Comparison of ENCODE assay signal across 27 mouse cellular contexts in genomic region chrX:57707932-57708331, GRCm38 (mm10).
DNase-seq lines count a peak whose midpoint lies in the region; ATAC-seq and TF ChIP-seq lines count a peak whose summit lies in the region.
"Had no signal": no experiment of that assay in that cellular context is flagged by ENCODE, and none has a peak within 500 bp of the region (broad histone marks: within the 10 kb centered on the region; RNA-seq: fewer than 3 reads in every experiment).

No protein-coding gene starts in this region.

- ATAC-seq in hindbrain, postnatal 0 days = no peak
- no peak for ATAC-seq in embryonic facial prominence, embryonic 11.5 days (replicated peaks; ENCODE audit: insufficient number of reproducible peaks, low FRiP score, low TSS enrichment, low read depth)
- ATAC-seq: intestine, embryonic 15.5 days had no signal

- 41% methylated on average over 7 of the region's 7 CpGs for WGBS in hindbrain, embryonic 10.5 days
- 47% methylated on average over 7 of the region's 7 CpGs for WGBS in hindbrain, postnatal 0 days
- WGBS in embryonic facial prominence, embryonic 11.5 days = 31% methylated on average over 7 of the region's 7 CpGs

- H3K36me3 ChIP-seq in hindbrain, embryonic 10.5 days = no peaks in the 10 kb centered on the region
- no peaks in the 10 kb centered on the region for H3K36me3 ChIP-seq in hindbrain, postnatal 0 days (ENCODE audit: insufficient read depth, low read length)
- no peaks in the 10 kb centered on the region for H3K36me3 ChIP-seq in embryonic facial prominence, embryonic 11.5 days (replicated peaks; ENCODE audit: control insufficient read depth, insufficient read depth, low read depth, low read length)
- H3K36me3 ChIP-seq: heart, embryonic 12.5 days; hindbrain, embryonic 15.5 days; intestine, embryonic 15.5 days; limb, embryonic 12.5 days; lung, embryonic 15.5 days; neural tube, embryonic 13.5 days had no signal

- no peaks in the 10 kb centered on the region for H3K9me3 ChIP-seq in hindbrain, embryonic 10.5 days
- H3K9me3 ChIP-seq in hindbrain, postnatal 0 days (ENCODE audit: low read length) = no peaks in the 10 kb centered on the region
- H3K9me3 ChIP-seq in embryonic facial prominence, embryonic 11.5 days (replicated peaks; ENCODE audit: control insufficient read depth, low read length) = no peaks in the 10 kb centered on the region
- H3K9me3 ChIP-seq: heart, embryonic 12.5 days; hindbrain, embryonic 15.5 days; intestine, embryonic 15.5 days; limb, embryonic 12.5 days; lung, embryonic 15.5 days; neural tube, embryonic 13.5 days had no signal

- no peak for TF ChIP-seq CTCF in hindbrain, postnatal 0 days (IDR thresholded peaks at IDR 0.05; ENCODE audit: low read depth)

- peak overlapping the region; percentile 73; the same call in 1 of the 2 replicates for H3K27ac ChIP-seq in hindbrain, embryonic 10.5 days
- H3K27ac ChIP-seq in hindbrain, postnatal 0 days = no peak overlapping the region
- no peak overlapping the region for H3K27ac ChIP-seq in embryonic facial prominence, embryonic 11.5 days (replicated peaks; ENCODE audit: low read depth, low read length)
- H3K27ac ChIP-seq: gastrocnemius, adult 2 months; heart, adult 2 months; hindbrain, embryonic 15.5 days; intestine, embryonic 15.5 days; layer of hippocampus, adult 2 months; left cerebral cortex, adult 2 months; limb, embryonic 12.5 days; lung, embryonic 15.5 days; neural tube, embryonic 13.5 days had no signal

- H3K27me3 ChIP-seq in hindbrain, embryonic 10.5 days (ENCODE audit: insufficient read depth, poor library complexity, severe bottlenecking) = peaks cover 20% of the 10 kb centered on the region
- no peaks in the 10 kb centered on the region for H3K27me3 ChIP-seq in hindbrain, postnatal 0 days (ENCODE audit: insufficient read depth, low read length)
- no peaks in the 10 kb centered on the region for H3K27me3 ChIP-seq in embryonic facial prominence, embryonic 11.5 days (ENCODE audit: control insufficient read depth, insufficient read depth, low read length)
- H3K27me3 ChIP-seq: heart, embryonic 12.5 days; hindbrain, embryonic 15.5 days; intestine, embryonic 15.5 days; limb, embryonic 12.5 days; lung, embryonic 15.5 days; neural tube, embryonic 13.5 days had no signal

- DNase-seq in hindbrain, embryonic 10.5 days (ENCODE audit: low spot score) = peak; percentile 10
- no peak for DNase-seq in hindbrain, postnatal 0 days (ENCODE audit: low spot score)
- peak; percentile 9 for DNase-seq in retina, embryonic 14.5 days (ENCODE audit: low spot score)
- no peak for DNase-seq in retina, postnatal 1 day
- peak; percentile 0 for DNase-seq in embryonic facial prominence, embryonic 11.5 days (ENCODE audit: low spot score)
- DNase-seq in ovary, adult 18-20 months (ENCODE audit: low spot score) = no peak
- DNase-seq in ovary, postnatal 36 days (ENCODE audit: low spot score) = no peak
- DNase-seq: adrenal gland, postnatal 36 days; B cell, adult 2 months; cerebellum, adult 2 months; cerebellum, postnatal 14 days; gastrocnemius, adult 2 months; heart, adult 2 months; heart, postnatal 4 days; kidney, adult 2 months; kidney, postnatal 36 days; right cerebral cortex, adult 18-20 months; spleen, adult 18-20 months; thymus, postnatal 14 days had no signal

- no peak overlapping the region for H3K4me2 ChIP-seq in hindbrain, postnatal 0 days (ENCODE audit: low read depth, low read length)
- H3K4me2 ChIP-seq in embryonic facial prominence, embryonic 11.5 days (ENCODE audit: low read depth, low read length) = no peak overlapping the region
- H3K4me2 ChIP-seq: heart, embryonic 12.5 days; intestine, embryonic 15.5 days; limb, embryonic 12.5 days; lung, embryonic 15.5 days had no signal

- no peak overlapping the region for H3K9ac ChIP-seq in hindbrain, postnatal 0 days (replicated peaks; ENCODE audit: low read length)
- no peak overlapping the region for H3K9ac ChIP-seq in embryonic facial prominence, embryonic 11.5 days (replicated peaks; ENCODE audit: low read length)
- H3K9ac ChIP-seq: heart, embryonic 12.5 days; hindbrain, embryonic 15.5 days; intestine, embryonic 15.5 days; limb, embryonic 12.5 days; lung, embryonic 15.5 days; neural tube, embryonic 13.5 days had no signal

- peaks cover 13% of the 10 kb centered on the region; the same call in 1 of the 2 replicates for H3K4me1 ChIP-seq in hindbrain, embryonic 10.5 days (replicated peaks)
- H3K4me1 ChIP-seq in hindbrain, postnatal 0 days (ENCODE audit: insufficient read depth, low read length) = no peaks in the 10 kb centered on the region
- no peaks in the 10 kb centered on the region for H3K4me1 ChIP-seq in embryonic facial prominence, embryonic 11.5 days (ENCODE audit: control insufficient read depth, insufficient read depth, low read length)
- H3K4me1 ChIP-seq: heart, embryonic 12.5 days; hindbrain, embryonic 15.5 days; intestine, embryonic 15.5 days; limb, embryonic 12.5 days; lung, embryonic 15.5 days; neural tube, embryonic 13.5 days had no signal

- no peak overlapping the region for H3K4me3 ChIP-seq in hindbrain, embryonic 10.5 days
- H3K4me3 ChIP-seq in hindbrain, postnatal 0 days (ENCODE audit: low read length) = no peak overlapping the region
- H3K4me3 ChIP-seq in embryonic facial prominence, embryonic 11.5 days (ENCODE audit: low read depth, low read length) = no peak overlapping the region
- H3K4me3 ChIP-seq: gastrocnemius, adult 2 months; heart, adult 2 months; heart, embryonic 12.5 days; hindbrain, embryonic 15.5 days; intestine, embryonic 15.5 days; layer of hippocampus, adult 2 months; left cerebral cortex, adult 2 months; limb, embryonic 12.5 days; lung, embryonic 15.5 days; neural tube, embryonic 13.5 days had no signal

Comparison
In these comparisons a context has a peak if more than half of its experiments do, and no peak if none do; other contexts are left out.
1. DNase-seq: peak in hindbrain, embryonic 10.5 days (single experiment), retina, embryonic 14.5 days (single experiment) and embryonic facial prominence, embryonic 11.5 days (single experiment); none in hindbrain, postnatal 0 days (single experiment), retina, postnatal 1 day (single experiment), ovary, adult 18-20 months (single experiment) and ovary, postnatal 36 days (single experiment).